Mouse (Mus musculus) 3T3-L1 (cell line): ENCODE results near the gene Nsun4.

Experiments
- DNase-seq: peaks from one replicate; pipeline ENCODE4 v3.0.0-alpha.2; 2015; ENCODE audit warnings: low read depth, low spot score

Gene Nsun4

GRCm38 (mm10) chr4:116053399-116053961 lies at the start of gene Nsun4:
TSS of gene Nsun4 (minus strand) at chr4:116053876.
- peak; percentile 96 for DNase-seq

- no peak for DNase-seq
Observed at GRCm38 (mm10) chr4:116100959-116101358, 47.3 kb upstream of the Nsun4 start.

- DNase-seq: peak; percentile 21
Observed at GRCm38 (mm10) chr4:116097211-116097610, 43.5 kb upstream of the Nsun4 start.

GRCm38 (mm10) chr4:116096291-116096690 lies 42.6 kb upstream of the Nsun4 start:
- peak; percentile 88 for DNase-seq

- DNase-seq: no peak
Observed at GRCm38 (mm10) chr4:116088510-116089249, 35.0 kb upstream of the Nsun4 start.

- DNase-seq: peak; percentile 62
Observed at GRCm38 (mm10) chr4:116077240-116078095, 23.8 kb upstream of the Nsun4 start.

GRCm38 (mm10) chr4:116076369-116077231 lies 22.9 kb upstream of the Nsun4 start:
- peak; percentile 58 for DNase-seq

GRCm38 (mm10) chr4:116075631-116076368 lies 22.1 kb upstream of the Nsun4 start:
- peak; percentile 64 for DNase-seq

GRCm38 (mm10) chr4:116074861-116075620 lies 21.4 kb upstream of the Nsun4 start, which contains the start of the genes Uqcrh and Lrrc41:
TSS of gene Uqcrh (minus strand) at chr4:116075071.
TSS of gene Lrrc41 (plus strand) at chr4:116075269.
- peak; percentile 96 for DNase-seq

- peak; percentile 71 for DNase-seq
Observed at GRCm38 (mm10) chr4:116074145-116074675, 20.5 kb upstream of the Nsun4 start.

GRCm38 (mm10) chr4:116073146-116073545 lies 19.5 kb upstream of the Nsun4 start:
- DNase-seq: peak; percentile 75

GRCm38 (mm10) chr4:116070116-116070515 lies 16.4 kb upstream of the Nsun4 start:
- DNase-seq: no peak

- DNase-seq: no peak
Observed at GRCm38 (mm10) chr4:116063855-116064254, 10.2 kb upstream of the Nsun4 start.

GRCm38 (mm10) chr4:116059012-116059726 lies 5.5 kb upstream of the Nsun4 start:
- no peak for DNase-seq

- no peak for DNase-seq
Observed at GRCm38 (mm10) chr4:116057559-116057958, 3.9 kb upstream of the Nsun4 start.

GRCm38 (mm10) chr4:116052526-116053293 lies 966 bp downstream of the Nsun4 start:
- DNase-seq: peak; percentile 58

- peak; percentile 64 for DNase-seq
Observed at GRCm38 (mm10) chr4:116049211-116049610, 4.5 kb downstream of the Nsun4 start.
